Mouse (Mus musculus) layer of hippocampus, adult 2 months (tissue): Measurements from ENCODE around the gene Acss3. TPM values are rescaled to one million over a fixed set of nuclear protein-coding genes. Genes with fewer than 3 reads are reported as not detected.

ENCODE experiments used
- DNase-seq, 2 experiments: peaks; one replicate each; pipeline ENCODE4 v3.0.0; 2022; ENCODE audit warnings: low spot score in 2 of 2
- H3K27ac ChIP-seq: fragments of 200-600 bp; 2 replicates; pipeline ENCODE4 v1.8.1; 2022
- H3K4me3 ChIP-seq: fragments of 200-600 bp; 2 replicates; pipeline ENCODE4 v1.8.1; 2022; ENCODE audit warnings: mild to moderate bottlenecking
- CTCF ChIP-seq: fragments of 200-600 bp; conservative IDR thresholded peaks from 2 replicates; pipeline ENCODE4 v1.8.1; 2022; ENCODE audit warnings: antibody characterized with exemption, mild to moderate bottlenecking, moderate library complexity
- long read RNA-seq, 2 experiments: library from polyadenylated mRNA; stranded (forward); transcript quantifications; one replicate each; pipeline ENCODE4 v2.0.0; 2021; ENCODE audit warnings: borderline mapping rate in 2 of 2
- total RNA-seq, 2 experiments: library from RNA; stranded (reverse); gene quantifications; 2 replicates each; pipeline ENCODE4 v1.2.3; 2021

The Acss3 gene
- total RNA-seq, result under 1 TPM; 0.86 to 0.97 TPM
- long read RNA-seq, experiment 1, full-length matches to known transcripts, result 1 of 3 reads
- long read RNA-seq, experiment 1, partial matches to known transcripts, result 0 of 3 reads
- long read RNA-seq, experiment 1, other reads (novel, unspliced or antisense), result 2 of 3 reads
- long read RNA-seq, experiment 2, partial matches to known transcripts, result 0 of 3 reads
- long read RNA-seq, experiment 2, other reads (novel, unspliced or antisense), result 3 of 3 reads

- Histone ChIP-seq H3K4me3 (peak within 1 kb of the TSS; percentile 47), H3K27ac (no peak within 1 kb of the TSS)
- DNase-seq, result no peak
- no peak for TF ChIP-seq CTCF
Observed at GRCm38 (mm10) chr10:107123529-107124335, at the start of gene Acss3. Gene Acss3 (minus strand): TSS chr10:107123668.

- H3K27ac ChIP-seq, result no peak overlapping the region
- DNase-seq, result no peak
Observed at GRCm38 (mm10) chr10:107172003-107172689, 48.7 kb upstream of the Acss3 start.

DNA sequence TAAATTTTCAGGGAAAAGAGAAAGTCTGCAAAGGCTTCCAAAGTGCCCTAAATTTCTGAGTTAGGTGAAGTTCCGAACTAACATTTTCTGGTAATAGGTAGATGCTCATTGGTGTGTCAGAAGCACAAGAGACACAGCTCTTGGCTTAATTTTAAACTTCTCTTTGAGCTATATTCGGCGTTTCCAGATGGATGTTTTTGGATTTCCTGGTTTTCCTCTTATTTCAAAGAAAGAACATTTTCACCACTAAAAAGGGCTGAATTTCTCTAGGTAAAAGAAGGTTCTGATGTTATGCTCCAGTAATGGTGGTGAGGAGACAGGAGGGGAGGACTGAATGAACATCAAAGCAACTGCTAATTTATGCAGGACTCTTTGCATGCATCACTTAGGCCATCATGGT is 43.0 kb upstream of the Acss3 start:
- TF ChIP-seq CTCF, result no peak
- Histone ChIP-seq H3K27ac (no peak overlapping the region), H3K4me3 (no peak overlapping the region)
- DNase-seq, result no peak

More at GRCm38 (mm10) chr10:107172003-107172689, 48.7 kb upstream of the Acss3 start:
- no peak for TF ChIP-seq CTCF
- H3K4me3 ChIP-seq, result no peak overlapping the region

GRCm38 (mm10) chr10:107148759-107149158 is 25.3 kb upstream of the Acss3 start:
- no peak for TF ChIP-seq CTCF
- H3K4me3 ChIP-seq, result no peak overlapping the region
- no peak for DNase-seq
- no peak overlapping the region for H3K27ac ChIP-seq

DNA sequence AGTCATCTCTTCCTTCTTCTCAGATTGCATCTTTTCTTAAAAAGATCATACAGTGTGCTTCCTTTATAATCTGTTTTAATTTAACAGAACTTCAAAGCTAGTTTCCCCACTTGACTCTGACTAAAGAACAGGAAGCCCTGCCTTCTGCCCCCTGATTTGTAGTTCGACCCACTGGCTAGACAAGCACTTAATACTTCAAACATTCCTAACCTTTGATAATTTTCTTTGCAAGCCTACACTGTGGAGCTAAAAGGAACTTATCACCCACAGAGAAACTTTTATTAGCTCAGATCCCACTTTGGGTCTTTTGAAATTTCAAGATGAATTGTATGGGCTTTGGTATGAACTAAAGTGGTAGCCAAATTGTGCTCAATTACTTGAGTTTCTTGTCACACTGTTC is 20.5 kb upstream of the Acss3 start:
- no peak for TF ChIP-seq CTCF
- no peak for DNase-seq
- Histone ChIP-seq H3K4me3 (no peak overlapping the region), H3K27ac (no peak overlapping the region)

GRCm38 (mm10) chr10:107142910-107143309 is 19.4 kb upstream of the Acss3 start:
- TF ChIP-seq CTCF, result no peak
- H3K4me3 ChIP-seq, result no peak overlapping the region
- DNase-seq, result no peak
- H3K27ac ChIP-seq, result no peak overlapping the region

DNA sequence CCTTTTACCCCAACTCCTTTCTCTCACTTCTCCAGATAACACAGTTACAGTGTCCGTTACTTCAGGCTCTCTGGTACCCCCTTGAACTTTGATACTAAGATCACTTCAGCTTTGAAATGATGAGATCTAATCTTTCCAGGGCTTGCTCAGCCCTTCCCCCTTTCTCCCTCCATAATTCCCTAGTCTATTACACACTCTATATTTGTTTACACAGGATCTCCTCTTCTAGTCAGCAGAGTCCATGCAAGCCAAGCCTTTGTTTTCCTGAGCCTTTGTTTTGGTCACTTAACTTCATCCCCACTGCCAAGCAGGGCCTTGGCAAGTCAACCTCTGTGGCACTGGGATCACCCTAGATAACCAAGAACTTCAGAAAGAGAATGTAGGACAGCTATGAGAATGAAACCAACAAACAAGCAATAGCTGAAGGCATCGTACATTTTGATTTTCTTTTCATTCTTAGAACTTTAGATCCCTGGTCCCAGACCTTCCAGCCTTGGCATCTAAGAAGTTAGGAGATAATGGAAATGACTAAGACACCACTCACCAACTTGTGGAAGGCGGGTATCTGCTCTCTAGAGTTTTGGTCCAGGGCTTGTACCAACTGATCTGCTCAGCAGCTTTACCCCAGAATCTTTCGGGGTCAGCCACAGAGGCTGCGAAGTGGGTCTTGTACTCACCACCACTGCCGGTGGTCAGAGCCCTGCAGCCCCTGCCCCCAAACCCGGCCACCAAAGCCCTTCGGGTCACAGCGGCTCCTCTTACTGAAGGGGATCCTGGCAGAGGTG is 532 bp downstream of the Acss3 start:
- peak overlapping the region; percentile 47 for H3K4me3 ChIP-seq

GRCm38 (mm10) chr10:107121301-107121700 is 2.2 kb downstream of the Acss3 start:
- no peak for TF ChIP-seq CTCF
- Histone ChIP-seq H3K4me3 (no peak overlapping the region), H3K27ac (no peak overlapping the region)
- no peak for DNase-seq

More for the DNA sequence above, 532 bp downstream of the Acss3 start:
- TF ChIP-seq CTCF, result no peak
- no peak for DNase-seq
- H3K27ac ChIP-seq, result no peak overlapping the region

DNA sequence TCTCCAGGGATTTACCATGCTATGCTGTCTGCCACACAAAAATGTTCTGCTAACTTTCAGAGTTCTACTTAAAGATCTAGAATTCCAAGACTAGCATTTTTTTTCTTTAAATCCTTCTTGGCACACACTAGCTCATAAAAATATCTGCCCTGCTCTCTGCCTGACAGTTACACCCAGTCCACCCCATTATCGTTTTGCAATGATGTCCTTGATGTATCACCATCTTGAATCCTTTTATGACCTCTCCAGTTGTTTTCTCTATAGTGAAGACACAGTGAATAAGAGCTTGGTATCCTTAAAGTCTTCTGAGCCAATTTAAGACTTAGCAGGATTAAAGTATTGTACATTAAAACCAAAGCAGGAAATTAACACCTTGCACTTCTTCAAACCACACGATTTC is 4.3 kb downstream of the Acss3 start:
- Histone ChIP-seq H3K27ac (no peak overlapping the region), H3K4me3 (no peak overlapping the region)
- no peak for DNase-seq
- TF ChIP-seq CTCF, result no peak

DNA sequence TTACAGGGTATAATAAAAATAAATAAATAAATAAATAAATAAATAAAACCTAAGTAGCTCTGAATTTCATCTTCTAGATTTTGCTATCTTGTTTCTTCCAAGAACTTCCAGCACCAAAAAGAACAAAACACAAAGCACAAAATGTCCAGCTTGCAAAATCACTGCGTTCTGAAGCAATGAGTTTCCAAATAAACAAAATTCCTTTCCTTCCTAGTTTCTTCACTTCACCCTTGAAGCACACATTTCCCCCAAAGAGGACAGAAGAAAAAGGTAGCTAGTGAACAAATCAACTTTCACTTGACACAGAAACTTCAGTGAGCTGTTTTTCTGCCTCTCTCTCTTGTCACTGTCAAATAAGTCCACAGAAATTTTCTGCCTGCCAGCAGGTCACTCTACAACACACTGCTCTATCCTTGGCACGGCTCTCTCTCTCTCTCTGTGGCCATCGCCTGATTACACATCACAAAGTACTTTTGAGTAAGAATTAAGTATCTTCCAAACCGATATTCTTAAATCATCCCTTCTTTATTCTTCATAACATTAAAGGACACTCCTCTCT is 6.7 kb downstream of the Acss3 start:
- no peak overlapping the region for H3K4me3 ChIP-seq
- DNase-seq, result no peak
- no peak overlapping the region for H3K27ac ChIP-seq
- TF ChIP-seq CTCF, result no peak

- TF ChIP-seq CTCF, result no peak
- no peak for DNase-seq
- Histone ChIP-seq H3K4me3 (no peak overlapping the region), H3K27ac (no peak overlapping the region)
Observed at GRCm38 (mm10) chr10:107115930-107116642, 7.4 kb downstream of the Acss3 start.

DNA sequence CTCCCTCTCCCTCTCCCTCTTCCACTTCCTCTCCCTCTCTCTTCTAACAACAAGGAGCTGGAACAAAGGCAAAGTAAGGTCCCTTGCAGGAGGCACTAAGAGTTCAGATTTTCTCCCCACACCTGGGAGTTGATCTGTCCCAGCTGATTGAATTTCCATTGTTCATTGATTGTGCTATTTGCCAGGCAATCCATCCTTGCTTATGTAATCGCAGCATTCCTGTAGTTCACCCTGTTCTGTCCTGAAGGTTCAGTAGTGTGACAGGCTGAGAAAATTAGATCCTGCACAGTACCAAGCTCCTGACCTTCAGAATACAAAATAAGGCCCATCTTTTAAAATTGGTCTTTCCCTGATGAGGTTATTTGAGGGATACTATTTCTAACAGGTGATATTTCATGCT is 8.3 kb downstream of the Acss3 start:
- Histone ChIP-seq H3K4me3 (no peak overlapping the region), H3K27ac (no peak overlapping the region)
- TF ChIP-seq CTCF, result no peak
- DNase-seq, result no peak
